Mouse (Mus musculus) liver, postnatal 0 days (tissue): Measurements from ENCODE around the gene Rnf20. TPM values are rescaled to one million over a fixed set of nuclear protein-coding genes. Genes with fewer than 3 reads are reported as not detected.
"Not testable (repeated sequence)": the region's sequence is repeated elsewhere in the genome, so short reads cannot be mapped to it uniquely, and the experiment has no call there.

ENCODE experiments used
- ATAC-seq: fragments of 200-750 bp; cut with Nextera tagmentation; 2 replicates; pipeline ENCODE4 v1.8.0; 2017; ENCODE audit warnings: mild to moderate bottlenecking, moderate library complexity
- DNase-seq: peaks from one replicate; pipeline ENCODE4 v3.0.0-alpha.2; 2016
- H3K27ac ChIP-seq: fragments of 300-500 bp; sonication (generic); 2 replicates; pipeline ENCODE4 v1.5.1; 2014; ENCODE audit warnings: antibody characterized with exemption, moderate library complexity, mild to moderate bottlenecking, low read depth
- H3K27me3 ChIP-seq: fragments of 300-500 bp; sonication (generic); 2 replicates; pipeline ENCODE4 v1.6.1; 2014; ENCODE audit warnings: low read length, control low read depth, mixed read lengths; ENCODE audit not compliant: insufficient read depth
- H3K36me3 ChIP-seq: fragments of 300-500 bp; sonication (generic); replicated peaks from 2 replicates; pipeline ENCODE4 v1.6.1; 2014; ENCODE audit warnings: mild to moderate bottlenecking, control low read depth, low read length, moderate library complexity, mixed read lengths; ENCODE audit not compliant: insufficient read depth
- H3K4me1 ChIP-seq: fragments of 300-500 bp; sonication (generic); 2 replicates; pipeline ENCODE4 v1.6.1; 2014; ENCODE audit warnings: antibody characterized with exemption, mild to moderate bottlenecking, control low read depth; ENCODE audit not compliant: insufficient read depth
- H3K4me2 ChIP-seq: fragments of 300-500 bp; sonication (generic); 2 replicates; pipeline ENCODE4 v1.6.1; 2014; ENCODE audit warnings: low read depth, mild to moderate bottlenecking, low read length, moderate library complexity, mixed read lengths
- H3K4me3 ChIP-seq: fragments of 300-500 bp; sonication (generic); 2 replicates; pipeline ENCODE4 v1.5.1; 2014; ENCODE audit warnings: low read depth, low read length
- H3K9ac ChIP-seq: fragments of 300-500 bp; sonication (generic); replicated peaks from 2 replicates; pipeline ENCODE4 v1.6.1; 2014; ENCODE audit warnings: mild to moderate bottlenecking, moderate library complexity
- H3K9me3 ChIP-seq: fragments of 300-500 bp; sonication (generic); 2 replicates; pipeline ENCODE4 v1.6.1; 2016; ENCODE audit warnings: mild to moderate bottlenecking, control low read depth, low read length, mixed read lengths
- CTCF ChIP-seq: sonication (generic); IDR thresholded peaks from 2 replicates; pipeline ENCODE4 v1.5.1; 2016; ENCODE audit warnings: antibody characterized with exemption, low read depth
- EP300 ChIP-seq: IDR thresholded peaks from 2 replicates; pipeline ENCODE4 v1.6.1; 2016; ENCODE audit warnings: antibody characterized with exemption, low read depth, mild to moderate bottlenecking
- WGBS: fragments of 180-500 bp; shearing (Covaris S2); extraction: QIAGEN DNeasy Blood & Tissue Kit; methylation state at CpG from one replicate; pipeline ENCODE4 v1.1.7; 2014; ENCODE audit not compliant: insufficient replicate concordance; 5-methylcytosine and 5-hydroxymethylcytosine counted together
- polyA plus RNA-seq: library from polyadenylated mRNA; unstranded; fragments of >200 nt; fragmentation: Nextera tagmentation; extraction: Ambion mirVana; gene quantifications from 2 replicates; pipeline ENCODE4 v1.2.1, GENCODE M21; 2015

Gene Rnf20
- polyA plus RNA-seq, 1 experiment from 2014 or later = 11.8 TPM

- Histone ChIP-seq H3K9ac (peak within 1 kb of the TSS; percentile 74), H3K4me1 (peaks cover 3% of the 10 kb centered on the region; the same call in 1 of the 2 replicates), H3K36me3 (no peaks in the 10 kb centered on the region), H3K27ac (peak within 1 kb of the TSS; percentile 48; the same call in 1 of the 2 replicates), H3K4me3 (peak within 1 kb of the TSS; percentile 73), H3K27me3 (peaks cover 3% of the 10 kb centered on the region; the same call in 1 of the 2 replicates), H3K4me2 (peak within 1 kb of the TSS; percentile 94), H3K9me3 (no peaks in the 10 kb centered on the region)
- peak; percentile 93 for ATAC-seq
- TF ChIP-seq CTCF = no peak; the same call in 1 of the 2 replicates
- WGBS = under 1% methylated on average over 74 of the region's 77 CpGs
- peak; percentile 70 for DNase-seq
These were observed 34.4 kb upstream of the Rnf20 start, which contains the start of gene Tmem246 for GRCm38 (mm10) chr4:49597183-49598100. Gene Tmem246 (minus strand): TSS chr4:49597876.

- Histone ChIP-seq H3K4me3 (no peak overlapping the region), H3K4me1 (peaks cover under 1% of the 10 kb centered on the region; the same call in 1 of the 2 replicates), H3K9me3 (no peaks in the 10 kb centered on the region), H3K9ac (no peak overlapping the region), H3K4me2 (no peak overlapping the region), H3K27me3 (0 out of 2 replicates have a peak, but pooled peaks cover 3% of the 10 kb centered on the region), H3K36me3 (no peaks in the 10 kb centered on the region), H3K27ac (no peak overlapping the region)
- TF ChIP-seq EP300 (no peak), CTCF (no peak)
- 69% methylated on average over 2 of the region's 2 CpGs for WGBS
- ATAC-seq (no peak), DNase-seq (no peak)
These were observed 28.6 kb upstream of the Rnf20 start for GRCm38 (mm10) chr4:49603161-49603560.

GRCm38 (mm10) chr4:49604016-49604546, 27.7 kb upstream of the Rnf20 start:
- Histone ChIP-seq H3K9ac (no peak overlapping the region), H3K27ac (no peak overlapping the region), H3K4me2 (no peak overlapping the region), H3K27me3 (0 out of 2 replicates have a peak, but pooled peaks cover 3% of the 10 kb centered on the region), H3K4me3 (no peak overlapping the region), H3K36me3 (no peaks in the 10 kb centered on the region), H3K4me1 (no peaks in the 10 kb centered on the region), H3K9me3 (no peaks in the 10 kb centered on the region)
- DNase-seq (no peak), ATAC-seq (no peak)
- WGBS = 44% methylated on average over 1 of the region's 1 CpGs
- TF ChIP-seq EP300 = no peak
- TF ChIP-seq CTCF = no peak

GRCm38 (mm10) chr4:49604616-49605015, 27.2 kb upstream of the Rnf20 start:
- Histone ChIP-seq H3K9ac (no peak overlapping the region), H3K27ac (no peak overlapping the region), H3K4me1 (no peaks in the 10 kb centered on the region), H3K4me2 (no peak overlapping the region), H3K27me3 (0 out of 2 replicates have a peak, but pooled peaks cover 3% of the 10 kb centered on the region), H3K36me3 (no peaks in the 10 kb centered on the region), H3K9me3 (no peaks in the 10 kb centered on the region), H3K4me3 (no peak overlapping the region)
- no peak for DNase-seq
- ATAC-seq = no peak
- 60% methylated on average over 5 of the region's 5 CpGs for WGBS
- TF ChIP-seq EP300 (no peak), CTCF (no peak)

GRCm38 (mm10) chr4:49605459-49605858, 26.3 kb upstream of the Rnf20 start:
- Histone ChIP-seq H3K27me3 (0 out of 2 replicates have a peak, but pooled peaks cover 3% of the 10 kb centered on the region), H3K27ac (no peak overlapping the region), H3K36me3 (no peaks in the 10 kb centered on the region), H3K9ac (no peak overlapping the region), H3K4me1 (no peaks in the 10 kb centered on the region), H3K9me3 (no peaks in the 10 kb centered on the region), H3K4me3 (no peak overlapping the region), H3K4me2 (no peak overlapping the region)
- 52% methylated on average over 1 of the region's 1 CpGs for WGBS
- TF ChIP-seq EP300 = no peak
- TF ChIP-seq CTCF = no peak
- DNase-seq (no peak), ATAC-seq (no peak)

GRCm38 (mm10) chr4:49616924-49617323, 14.9 kb upstream of the Rnf20 start:
- Histone ChIP-seq H3K4me2 (no peak overlapping the region), H3K36me3 (no peaks in the 10 kb centered on the region), H3K4me3 (no peak overlapping the region), H3K27ac (no peak overlapping the region), H3K9me3 (no peaks in the 10 kb centered on the region), H3K27me3 (no peaks in the 10 kb centered on the region), H3K4me1 (no peaks in the 10 kb centered on the region), H3K9ac (no peak overlapping the region)
- no peak for TF ChIP-seq CTCF
- no peak for TF ChIP-seq EP300
- DNase-seq = no peak
- ATAC-seq = no peak
- WGBS = 59% methylated on average over 10 of the region's 10 CpGs

GRCm38 (mm10) chr4:49619861-49620260, 11.9 kb upstream of the Rnf20 start:
- H3K4me2 ChIP-seq, H3K27me3 ChIP-seq, H3K4me3 ChIP-seq, H3K4me1 ChIP-seq, H3K9ac ChIP-seq, DNase-seq, H3K9me3 ChIP-seq, H3K36me3 ChIP-seq, ATAC-seq, H3K27ac ChIP-seq: not testable (repeated sequence)
- 47% methylated on average over 7 of the region's 7 CpGs for WGBS
